Mouse (Mus musculus) c-Kit-negative CD71-positive TER-119-positive erythroid progenitor cells, embryonic 14.5 days (primary cell): Measurements from ENCODE around the gene Jtb.

Experiments
- DNase-seq: peaks from one replicate; pipeline ENCODE4 v3.0.0-alpha.2; 2013; ENCODE audit warnings: low read depth, low spot score

Gene Jtb

DNA sequence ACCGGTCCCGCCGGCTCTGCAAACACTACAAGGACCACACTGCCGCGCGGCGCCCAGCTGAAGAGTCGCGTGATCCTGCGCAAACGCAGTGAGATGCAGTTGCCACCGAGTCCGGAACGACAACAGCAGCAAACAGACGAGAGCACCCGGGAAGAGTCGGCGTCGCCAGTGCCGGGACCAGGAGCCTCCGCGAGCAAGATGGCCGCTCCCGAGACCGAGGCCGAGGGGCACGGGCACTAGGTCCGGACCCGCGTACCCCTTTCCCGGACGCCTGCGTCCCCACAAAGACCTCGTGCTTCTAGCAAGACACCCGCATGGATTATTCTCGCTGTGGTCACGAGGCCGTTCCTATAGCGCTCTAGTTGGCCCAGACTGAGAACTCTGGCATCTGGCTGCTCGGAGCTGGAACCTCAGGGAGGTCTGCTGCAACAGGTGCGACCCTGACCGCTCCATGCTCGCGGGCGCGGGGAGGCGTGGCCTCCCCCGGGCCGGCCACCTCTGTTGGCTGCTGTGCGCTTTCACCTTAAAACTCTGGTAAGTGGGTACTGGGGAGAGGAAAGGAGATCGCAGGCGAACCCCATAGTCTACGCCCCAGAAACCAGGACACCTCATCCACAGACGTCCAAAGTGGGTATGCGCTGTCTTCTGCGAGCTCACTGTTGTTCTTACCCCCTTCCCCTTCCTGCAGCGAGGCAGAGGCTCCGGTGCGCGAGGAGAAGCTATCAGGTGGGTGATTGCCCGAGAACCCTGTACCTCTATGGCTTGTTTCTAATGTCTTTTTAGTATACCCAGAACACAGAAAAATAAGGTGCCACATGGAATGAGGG is at the start of gene Jtb:
TSS of gene Jtb (plus strand) at position 91 of the 827 bp plus-strand sequence.
- no peak for DNase-seq

GRCm38 (mm10) chr3:90183581-90183980 is 47.8 kb upstream of the Jtb start:
- no peak for DNase-seq

- no peak for DNase-seq
These were observed 40.4 kb upstream of the Jtb start for GRCm38 (mm10) chr3:90190859-90191510.

DNA sequence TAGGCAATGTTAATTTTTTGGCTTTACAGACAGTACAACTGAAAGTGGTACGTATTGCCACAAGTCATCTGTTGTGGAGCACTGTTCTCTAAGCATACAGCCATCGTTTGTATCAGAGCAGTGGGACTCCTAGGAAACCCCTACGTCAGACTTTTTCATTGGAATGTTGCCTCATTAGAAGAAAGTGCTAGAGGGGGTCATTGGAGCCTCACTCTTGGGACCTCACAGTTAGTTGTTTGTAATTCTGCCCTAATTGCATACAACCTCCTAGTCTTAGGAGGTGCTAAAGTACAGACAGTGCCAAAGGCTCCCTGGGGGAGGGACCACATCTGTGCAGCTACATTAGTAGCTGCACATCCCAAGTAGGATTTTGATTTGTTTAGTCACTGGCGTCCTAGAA is 36.6 kb upstream of the Jtb start:
- DNase-seq, result no peak

- DNase-seq, result no peak
These were observed 35.8 kb upstream of the Jtb start for GRCm38 (mm10) chr3:90195644-90196043.

GRCm38 (mm10) chr3:90197548-90197947 is 33.8 kb upstream of the Jtb start:
- DNase-seq, result no peak

DNA sequence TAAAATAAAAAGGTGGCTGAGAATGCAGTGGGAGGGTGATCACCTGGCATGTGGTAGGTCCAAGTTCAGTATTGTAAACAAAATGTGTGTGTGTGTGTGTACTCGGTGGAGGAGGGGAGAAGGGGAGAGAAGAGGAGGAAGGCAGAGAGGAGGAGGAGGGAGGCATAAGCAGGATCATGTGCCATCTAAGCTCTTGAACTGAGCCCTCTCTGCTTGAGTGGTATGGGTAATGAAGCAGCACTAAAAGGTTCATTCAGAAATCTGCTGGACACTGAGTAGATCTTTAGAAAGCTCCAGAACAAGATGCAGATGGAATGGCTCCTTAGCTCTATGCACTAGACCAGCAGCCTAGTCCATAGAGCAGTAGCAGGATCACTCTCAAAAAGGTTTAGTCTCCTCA is 28.5 kb upstream of the Jtb start:
- DNase-seq, result no peak

DNA sequence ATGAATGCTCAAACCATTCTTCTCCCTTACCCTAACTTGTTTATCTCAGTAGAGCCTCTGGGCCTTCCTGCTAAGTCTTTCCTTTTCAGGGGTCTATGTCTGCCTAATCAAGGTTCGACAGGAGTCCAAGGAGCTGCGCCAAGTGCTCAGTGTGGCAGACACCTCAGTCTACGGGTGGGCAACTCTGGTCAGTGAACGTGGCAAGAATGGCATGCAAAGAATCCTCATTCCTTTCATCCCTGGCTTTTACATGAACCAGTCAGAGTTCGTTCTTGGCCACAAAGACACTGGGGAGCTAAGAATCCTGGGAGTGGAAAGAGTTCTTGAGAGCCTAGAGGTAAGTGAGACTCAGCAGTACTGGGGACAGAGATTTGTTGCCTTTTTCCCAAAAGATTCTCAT is 27.8 kb upstream of the Jtb start:
- no peak for DNase-seq

GRCm38 (mm10) chr3:90204582-90204981 is 26.8 kb upstream of the Jtb start:
- no peak for DNase-seq

DNA sequence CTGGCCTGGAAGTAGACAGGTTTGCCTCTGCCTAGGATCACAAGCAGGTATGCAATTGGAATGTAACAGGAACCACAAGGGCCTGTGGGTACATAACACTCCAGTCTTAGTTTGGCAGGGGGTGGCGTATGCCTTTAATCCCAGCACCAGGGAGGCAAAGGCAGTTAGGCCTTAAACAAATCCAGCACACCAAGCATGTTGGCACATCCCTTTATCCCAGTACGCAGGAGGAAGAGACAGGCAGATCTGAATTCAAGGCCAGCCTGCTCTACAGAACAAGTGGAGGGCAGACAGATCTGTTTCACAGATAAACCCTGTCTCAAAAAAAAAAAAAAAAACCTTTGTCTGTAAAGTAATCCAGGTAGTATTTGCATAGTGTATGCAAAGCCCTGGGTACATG is 22.7 kb upstream of the Jtb start:
- no peak for DNase-seq

DNA sequence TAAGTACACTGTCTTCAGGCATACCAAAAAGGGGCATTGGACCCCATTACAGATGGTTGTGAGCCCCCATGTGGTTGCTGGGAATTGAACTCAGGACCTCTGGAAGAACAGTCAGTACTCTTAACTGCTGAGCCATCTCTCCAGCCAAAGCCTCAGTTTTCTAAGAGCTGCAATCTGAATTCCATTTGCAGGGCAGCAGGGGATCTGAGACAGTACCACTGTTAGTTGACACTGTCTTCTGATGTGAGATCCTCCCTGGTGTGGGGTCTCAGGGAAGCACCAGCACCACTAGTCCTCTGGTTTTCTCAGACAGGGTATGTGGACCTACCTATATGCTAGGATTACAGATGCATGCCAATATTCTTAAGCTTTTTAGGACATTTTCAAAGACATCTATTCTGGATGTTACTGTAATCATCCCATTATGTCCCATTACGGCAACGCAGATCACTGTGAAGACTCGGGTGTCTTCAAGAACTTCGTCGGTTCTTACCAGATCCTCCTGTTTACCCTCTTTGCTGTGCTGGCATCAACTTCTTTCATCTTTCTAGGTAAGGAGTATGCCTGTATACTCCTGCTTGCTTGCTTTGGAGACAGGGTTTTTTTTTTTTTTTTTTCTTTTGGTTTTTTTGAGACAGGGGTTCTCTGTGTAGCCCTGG is 21.4 kb upstream of the Jtb start:
- DNase-seq, result no peak

- DNase-seq, result no peak
These were observed 19.7 kb upstream of the Jtb start for GRCm38 (mm10) chr3:90211475-90212398.

- no peak for DNase-seq
These were observed 18.7 kb upstream of the Jtb start for GRCm38 (mm10) chr3:90212723-90213122.

GRCm38 (mm10) chr3:90213377-90213866 is 18.0 kb upstream of the Jtb start, which contains the start of the genes Rps27 and Rab13:
TSS of gene Rps27 (minus strand) at chr3:90213651.
TSS of gene Rab13 (plus strand) at chr3:90213695.
- peak; percentile 88 for DNase-seq

GRCm38 (mm10) chr3:90213956-90214684 is 17.3 kb upstream of the Jtb start:
- DNase-seq, result no peak

- DNase-seq, result no peak
These were observed 15.5 kb upstream of the Jtb start for GRCm38 (mm10) chr3:90215825-90216380.

GRCm38 (mm10) chr3:90220088-90220487 is 11.3 kb upstream of the Jtb start:
- DNase-seq, result peak; percentile 36

- no peak for DNase-seq
These were observed 10.9 kb upstream of the Jtb start for GRCm38 (mm10) chr3:90220531-90220951.

DNA sequence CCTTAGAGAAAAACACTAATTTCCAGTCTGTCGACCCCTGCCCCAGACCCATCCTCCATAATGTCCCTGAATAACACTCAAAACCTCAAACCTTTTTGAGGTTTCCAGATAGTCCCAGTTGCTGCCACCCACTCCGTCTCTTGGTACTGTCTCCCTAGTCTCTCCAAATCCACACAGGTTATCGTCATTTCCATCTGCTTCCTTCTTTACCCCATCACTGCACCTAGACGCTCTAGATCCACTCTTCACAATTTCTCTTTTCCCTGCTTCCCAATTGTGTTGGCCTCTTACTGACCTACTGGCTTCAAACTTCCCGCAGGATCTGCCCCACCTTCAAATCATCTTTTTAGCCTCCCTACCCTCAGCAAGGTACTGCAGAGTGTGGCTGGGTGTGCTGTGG is 10.3 kb upstream of the Jtb start:
- no peak for DNase-seq

- DNase-seq, result no peak
These were observed 8.9 kb upstream of the Jtb start for GRCm38 (mm10) chr3:90222455-90222854.
